Mouse (Mus musculus): ENCODE measurements around the gene Rpp30.

The Rpp30 gene

DNA sequence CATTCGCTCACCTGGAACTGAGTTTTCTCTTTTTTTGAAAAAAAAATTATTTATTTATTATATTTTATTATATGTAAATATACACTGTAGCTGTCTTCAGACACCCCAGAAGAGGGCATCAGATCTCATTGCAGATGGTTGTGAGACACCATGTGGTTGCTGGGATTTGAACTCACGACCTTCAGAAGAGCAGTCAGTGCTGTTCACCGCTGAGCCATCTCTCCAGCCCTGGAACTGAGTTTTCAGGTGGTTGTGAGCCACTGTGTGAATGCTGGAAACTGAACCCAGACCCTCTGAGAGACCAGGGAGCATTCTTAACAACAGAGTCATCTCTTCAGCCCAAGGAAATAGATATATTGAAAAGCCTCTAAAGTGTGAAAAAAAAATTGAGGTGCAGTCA lies 44.9 kb downstream of the Rpp30 start:
- DNase-seq (ENCODE audit: low read depth, low spot score): no peak

GRCm38 (mm10) chr19:36129213-36129612 lies 45.7 kb downstream of the Rpp30 start:
- DNase-seq (ENCODE audit: low read depth, low spot score): no peak

GRCm38 (mm10) chr19:36129643-36130042 lies 46.1 kb downstream of the Rpp30 start:
- DNase-seq (ENCODE audit: low read depth, low spot score): no peak

DNA sequence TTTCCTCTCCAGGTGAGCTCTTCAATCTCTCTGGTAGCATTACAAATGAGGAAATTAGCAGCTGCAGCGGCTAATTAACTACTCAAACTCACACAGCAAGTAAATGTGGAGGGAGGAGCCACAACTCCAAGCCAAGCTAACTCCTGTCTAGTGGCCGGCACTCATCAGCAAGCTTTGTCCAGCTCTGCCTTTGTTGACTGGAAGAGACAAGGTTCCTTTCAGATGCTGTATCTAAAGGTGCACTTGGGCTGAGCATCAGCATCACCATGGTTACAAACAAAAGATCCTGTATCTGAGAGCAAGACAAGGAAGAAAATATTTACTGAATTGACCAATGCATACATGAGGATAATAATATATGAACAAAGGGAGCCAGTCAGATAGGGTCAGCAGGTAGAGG lies 46.7 kb downstream of the Rpp30 start:
- DNase-seq (ENCODE audit: low read depth, low spot score): no peak

- DNase-seq (ENCODE audit: low read depth, low spot score): no peak
These were observed 48.5 kb downstream of the Rpp30 start for GRCm38 (mm10) chr19:36131990-36132389.

- no peak for DNase-seq (ENCODE audit: low read depth, low spot score)
These were observed 49.5 kb downstream of the Rpp30 start for GRCm38 (mm10) chr19:36133064-36133463.

DNA sequence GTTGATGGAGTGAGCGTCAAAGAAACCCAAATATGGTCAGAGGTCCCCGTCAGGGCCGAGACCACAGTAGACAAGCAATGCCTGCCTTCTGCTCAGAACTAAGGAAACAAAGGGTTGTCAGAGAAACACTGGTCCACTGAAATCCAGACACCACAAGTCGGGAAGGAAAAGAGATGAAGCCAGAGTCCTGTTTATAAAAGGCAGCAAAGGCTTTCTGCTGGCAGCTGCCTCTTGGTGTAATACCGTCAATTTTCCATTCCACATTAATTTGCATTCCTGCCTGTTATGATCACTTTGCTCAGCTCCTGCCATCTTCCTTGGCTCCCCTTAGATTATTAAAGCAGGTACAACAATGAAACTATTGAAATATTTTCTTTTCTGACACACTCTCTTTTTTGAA lies 50.2 kb downstream of the Rpp30 start:
- DNase-seq (ENCODE audit: low read depth, low spot score): no peak

DNA sequence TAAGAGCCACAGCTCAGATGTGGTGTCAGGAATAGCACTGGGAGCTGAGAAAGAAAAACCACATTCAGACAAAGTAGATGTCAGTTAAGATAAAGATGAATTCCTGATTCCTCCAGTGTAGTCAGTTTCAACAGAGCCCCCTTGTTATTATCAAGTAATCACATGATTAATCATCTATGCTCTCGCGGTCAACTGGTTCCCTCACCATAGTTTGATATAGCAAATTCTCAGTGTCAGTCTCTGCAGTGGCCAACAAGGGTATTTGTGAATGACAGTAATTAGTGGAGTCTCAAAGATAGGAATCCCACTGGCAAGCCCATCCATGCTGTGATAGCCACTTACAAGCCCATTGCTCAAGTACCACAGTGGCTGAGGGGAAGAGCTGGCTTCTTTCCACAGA lies 60.1 kb downstream of the Rpp30 start:
- no peak for DNase-seq (ENCODE audit: low read depth, low spot score)

- no peak for DNase-seq (ENCODE audit: low read depth, low spot score)
These were observed 65.1 kb downstream of the Rpp30 start for GRCm38 (mm10) chr19:36148578-36148977.

GRCm38 (mm10) chr19:36150241-36151007 lies 66.9 kb downstream of the Rpp30 start:
- no peak for DNase-seq (ENCODE audit: low read depth, low spot score)
